ENCODE assay signal across 18 mouse cellular contexts in the genomic region with DNA sequence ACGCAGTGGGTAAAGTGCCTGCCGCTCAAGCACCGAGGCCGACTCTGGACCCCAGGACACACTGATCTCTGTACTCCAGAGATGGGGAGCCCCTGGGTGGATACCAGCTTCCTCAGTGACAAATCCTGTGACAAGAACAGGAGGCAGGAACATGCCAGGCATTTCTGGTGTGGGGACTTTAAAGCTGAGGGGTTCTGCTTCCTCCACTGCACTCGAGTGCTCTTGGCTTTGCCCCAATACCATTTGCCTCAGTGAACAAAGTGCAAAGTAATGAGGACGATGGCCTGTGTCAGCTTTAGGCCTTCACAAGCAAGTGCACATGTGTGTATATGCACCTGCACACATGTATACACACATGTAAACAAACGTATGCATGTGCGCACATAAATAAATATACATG.
"Had no signal": no experiment of that assay in that cellular context is flagged by ENCODE, and none has a peak within 500 bp of the region (broad histone marks: within the 10 kb centered on the region; RNA-seq: fewer than 3 reads in every experiment).

No protein-coding gene starts in this region.

- H3K9me3 ChIP-seq: midbrain, embryonic 10.5 days; midbrain, embryonic 12.5 days; neural tube, embryonic 13.5 days; neural tube, embryonic 15.5 days had no signal

- H3K9ac ChIP-seq: lung, embryonic 14.5 days; midbrain, embryonic 12.5 days; neural tube, embryonic 13.5 days; neural tube, embryonic 15.5 days had no signal

- H3K4me3 ChIP-seq: midbrain, embryonic 10.5 days; midbrain, embryonic 12.5 days; myocyte; neural tube, embryonic 13.5 days; neural tube, embryonic 15.5 days had no signal

- ATAC-seq: midbrain, embryonic 16.5 days had no signal

- H3K4me2 ChIP-seq: lung, embryonic 14.5 days; midbrain, embryonic 12.5 days; neural tube, embryonic 13.5 days; neural tube, embryonic 15.5 days had no signal

- H3K27ac ChIP-seq: midbrain, embryonic 10.5 days; midbrain, embryonic 12.5 days; neural tube, embryonic 13.5 days; neural tube, embryonic 15.5 days had no signal

- H3K4me1 ChIP-seq: midbrain, embryonic 10.5 days; midbrain, embryonic 12.5 days; neural tube, embryonic 15.5 days had no signal

- H3K27me3 ChIP-seq: midbrain, embryonic 12.5 days; neural tube, embryonic 13.5 days; neural tube, embryonic 15.5 days had no signal

- DNase-seq: lung, embryonic 14.5 days; lung, postnatal 10 days; lung, postnatal 4 days; midbrain, embryonic 14.5 days; retina, postnatal 1 day; right cerebral cortex, adult 18-20 months; right cerebral cortex, postnatal 25 days; right cerebral cortex, postnatal 4 days; spleen, adult 18-20 months; thymus, adult 18-20 months; thymus, postnatal 14 days; thymus, postnatal 36 days had no signal

- H3K36me3 ChIP-seq: midbrain, embryonic 10.5 days; midbrain, embryonic 12.5 days; neural tube, embryonic 13.5 days; neural tube, embryonic 15.5 days had no signal
